Comparison of ENCODE assay signal across 31 mouse cellular contexts in genomic region chr9:9154636-9155035, GRCm38 (mm10).
"Had no signal": no experiment of that assay in that cellular context is flagged by ENCODE, and none has a peak within 500 bp of the region (broad histone marks: within the 10 kb centered on the region; RNA-seq: fewer than 3 reads in every experiment).

No protein-coding gene starts in this region.

- H3K9me3 ChIP-seq: limb, embryonic 10.5 days; limb, embryonic 12.5 days; limb, embryonic 13.5 days; limb, embryonic 15.5 days; liver, embryonic 13.5 days; liver, embryonic 15.5 days; lung, embryonic 15.5 days; megakaryocyte, embryonic 14.5 days; midbrain, embryonic 10.5 days; midbrain, embryonic 12.5 days; midbrain, embryonic 13.5 days; midbrain, embryonic 15.5 days; neural tube, embryonic 12.5 days had no signal

- H3K9ac ChIP-seq: limb, embryonic 12.5 days; limb, embryonic 13.5 days; limb, embryonic 15.5 days; liver, embryonic 13.5 days; liver, embryonic 14.5 days; liver, embryonic 15.5 days; liver, postnatal 0 days; lung, embryonic 14.5 days; lung, embryonic 15.5 days; midbrain, embryonic 12.5 days; midbrain, embryonic 13.5 days; midbrain, embryonic 15.5 days; neural tube, embryonic 12.5 days had no signal

- H3K27me3 ChIP-seq: limb, embryonic 12.5 days; limb, embryonic 13.5 days; limb, embryonic 15.5 days; liver, embryonic 13.5 days; liver, embryonic 15.5 days; lung, embryonic 15.5 days; megakaryocyte, embryonic 14.5 days; midbrain, embryonic 12.5 days; midbrain, embryonic 13.5 days; midbrain, embryonic 15.5 days; neural tube, embryonic 12.5 days had no signal

- ATAC-seq: liver, postnatal 0 days; lung, postnatal 0 days; midbrain, embryonic 13.5 days; midbrain, embryonic 15.5 days; midbrain, embryonic 16.5 days had no signal

- H3K4me2 ChIP-seq: limb, embryonic 12.5 days; limb, embryonic 13.5 days; limb, embryonic 15.5 days; liver, embryonic 11.5 days; liver, embryonic 13.5 days; liver, embryonic 15.5 days; lung, embryonic 14.5 days; lung, embryonic 15.5 days; midbrain, embryonic 11.5 days; midbrain, embryonic 12.5 days; midbrain, embryonic 13.5 days; midbrain, embryonic 15.5 days; neural tube, embryonic 12.5 days had no signal

- H3K4me1 ChIP-seq: limb, embryonic 12.5 days; liver, embryonic 13.5 days; liver, embryonic 15.5 days; megakaryocyte, embryonic 14.5 days; midbrain, embryonic 10.5 days; midbrain, embryonic 12.5 days; midbrain, embryonic 15.5 days; neural tube, embryonic 12.5 days had no signal

- H3K27ac ChIP-seq: limb, embryonic 10.5 days; limb, embryonic 12.5 days; limb, embryonic 13.5 days; limb, embryonic 15.5 days; liver, embryonic 13.5 days; liver, embryonic 14.5 days; liver, embryonic 15.5 days; lung, embryonic 15.5 days; macrophage; midbrain, embryonic 10.5 days; midbrain, embryonic 12.5 days; midbrain, embryonic 13.5 days; midbrain, embryonic 15.5 days; neural tube, embryonic 12.5 days had no signal

- H3K36me3 ChIP-seq: limb, embryonic 10.5 days; limb, embryonic 12.5 days; limb, embryonic 13.5 days; limb, embryonic 15.5 days; liver, embryonic 13.5 days; liver, embryonic 15.5 days; lung, embryonic 15.5 days; midbrain, embryonic 10.5 days; midbrain, embryonic 12.5 days; midbrain, embryonic 13.5 days; midbrain, embryonic 15.5 days; neural tube, embryonic 12.5 days had no signal

- H3K4me3 ChIP-seq: limb, embryonic 10.5 days; limb, embryonic 12.5 days; limb, embryonic 13.5 days; limb, embryonic 15.5 days; liver, embryonic 13.5 days; liver, embryonic 15.5 days; lung, embryonic 15.5 days; megakaryocyte, embryonic 14.5 days; midbrain, embryonic 10.5 days; midbrain, embryonic 12.5 days; midbrain, embryonic 13.5 days; midbrain, embryonic 15.5 days; myocyte; neural tube, embryonic 12.5 days had no signal

- DNase-seq: left cerebral cortex, postnatal 4 days; liver; liver, embryonic 13.5 days; liver, postnatal 0 days; lung, adult 18-20 months; lung, adult 2 months; lung, embryonic 14.5 days; lung, postnatal 10 days; lung, postnatal 14 days; lung, postnatal 36 days; lung, postnatal 4 days; midbrain, embryonic 14.5 days had no signal
